Mouse (Mus musculus) ZHBTc4 (cell line): ENCODE results near the gene Zfp784.
A peak's percentile ranks its signal among the peaks of the same experiment; 100 is the strongest.

Experiments used
- DNase-seq: peaks from one replicate; pipeline ENCODE4 v3.0.0-alpha.2; 2011; ENCODE audit warnings: low read depth, low spot score

Zfp784 gene

DNA sequence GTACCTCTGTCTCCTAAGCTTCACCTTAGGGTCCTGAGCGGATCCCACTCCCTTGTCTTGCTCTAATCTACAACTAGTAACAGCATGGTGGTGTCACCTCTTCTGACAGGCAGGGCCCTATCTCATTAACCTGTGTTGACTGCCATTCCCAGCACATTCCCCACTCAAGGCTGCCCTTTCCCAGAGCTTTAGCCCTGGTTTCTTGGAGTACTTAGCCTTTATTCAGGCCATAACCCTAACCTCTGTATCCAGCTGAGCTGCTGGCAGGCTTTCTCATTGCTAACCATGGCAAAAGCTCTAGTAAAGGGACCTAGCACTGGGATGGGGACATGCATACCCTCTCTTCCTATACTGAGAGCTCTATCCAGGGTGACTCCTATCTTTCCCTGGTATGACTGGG is 20.4 kb upstream of the Zfp784 start:
- no peak for DNase-seq

DNA sequence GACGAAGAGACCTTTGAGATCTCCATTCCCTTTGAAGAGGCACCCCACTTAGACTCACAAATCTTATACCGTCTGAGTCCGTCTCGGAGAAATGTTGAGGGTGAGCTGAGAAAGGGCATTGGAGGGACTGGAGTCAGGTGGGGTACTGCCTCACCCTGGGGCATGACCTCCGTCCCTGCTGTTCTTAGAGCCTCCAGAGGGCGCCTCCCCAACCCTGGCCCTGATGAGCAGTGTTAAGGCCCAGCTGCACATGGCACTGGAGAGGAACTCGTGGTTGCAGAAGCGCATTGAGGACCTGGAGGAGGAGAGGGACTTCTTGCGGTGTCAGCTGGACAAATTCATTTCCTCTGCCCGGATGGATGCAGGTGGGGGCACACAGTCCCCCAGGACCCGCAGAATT is 19.6 kb upstream of the Zfp784 start:
- peak; percentile 53 for DNase-seq

DNA sequence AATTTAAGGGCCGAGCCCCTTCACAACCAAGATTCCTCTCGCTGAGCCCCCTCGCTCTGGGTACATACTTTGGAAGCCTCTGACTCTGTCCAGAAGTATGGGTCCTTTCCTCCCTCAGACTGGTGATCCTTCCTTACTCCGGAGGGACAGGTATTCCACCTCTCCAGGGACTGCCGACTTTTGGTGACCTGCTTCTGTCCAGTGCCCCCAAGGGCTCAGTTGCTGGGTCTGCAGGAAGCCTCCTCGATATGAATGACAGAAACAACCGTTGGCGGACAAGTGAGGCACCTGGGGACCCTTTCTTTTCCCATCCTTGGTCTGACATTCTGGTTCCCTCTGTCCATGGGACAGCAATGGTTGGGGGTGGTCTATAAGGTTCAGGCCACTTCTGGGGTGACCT is 19.1 kb upstream of the Zfp784 start:
- DNase-seq, result no peak

DNA sequence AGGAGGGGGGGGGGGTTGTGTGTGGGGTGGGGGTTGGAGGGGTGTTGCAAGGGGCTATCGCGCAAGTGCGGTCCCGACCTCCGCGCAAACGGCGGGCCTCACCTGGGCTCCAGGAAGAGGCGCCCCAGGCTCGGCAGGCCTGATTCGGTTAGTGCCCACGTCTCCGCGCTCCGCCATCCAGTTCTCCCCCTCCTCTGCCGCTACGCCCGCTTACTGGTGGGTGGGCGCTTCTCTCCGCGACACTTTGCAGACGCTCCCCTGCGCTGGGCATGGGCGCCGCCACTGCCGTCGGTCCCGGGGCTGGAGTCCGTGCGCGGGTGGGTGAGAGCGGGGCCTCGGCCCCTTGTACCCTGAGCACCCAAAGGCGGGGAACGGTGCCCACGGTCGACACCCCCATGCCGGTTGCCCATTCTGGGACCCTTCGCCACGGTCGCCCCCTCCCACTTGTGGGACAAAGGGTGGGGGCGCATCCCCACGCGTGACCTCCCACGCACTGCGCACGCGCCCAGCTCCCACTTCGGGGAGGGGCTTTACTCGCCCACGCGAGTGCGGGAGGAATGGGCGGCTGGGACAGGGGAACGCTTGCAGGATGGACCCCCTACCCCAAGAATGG is 18.5 kb upstream of the Zfp784 start:
- peak; percentile 27 for DNase-seq

DNA sequence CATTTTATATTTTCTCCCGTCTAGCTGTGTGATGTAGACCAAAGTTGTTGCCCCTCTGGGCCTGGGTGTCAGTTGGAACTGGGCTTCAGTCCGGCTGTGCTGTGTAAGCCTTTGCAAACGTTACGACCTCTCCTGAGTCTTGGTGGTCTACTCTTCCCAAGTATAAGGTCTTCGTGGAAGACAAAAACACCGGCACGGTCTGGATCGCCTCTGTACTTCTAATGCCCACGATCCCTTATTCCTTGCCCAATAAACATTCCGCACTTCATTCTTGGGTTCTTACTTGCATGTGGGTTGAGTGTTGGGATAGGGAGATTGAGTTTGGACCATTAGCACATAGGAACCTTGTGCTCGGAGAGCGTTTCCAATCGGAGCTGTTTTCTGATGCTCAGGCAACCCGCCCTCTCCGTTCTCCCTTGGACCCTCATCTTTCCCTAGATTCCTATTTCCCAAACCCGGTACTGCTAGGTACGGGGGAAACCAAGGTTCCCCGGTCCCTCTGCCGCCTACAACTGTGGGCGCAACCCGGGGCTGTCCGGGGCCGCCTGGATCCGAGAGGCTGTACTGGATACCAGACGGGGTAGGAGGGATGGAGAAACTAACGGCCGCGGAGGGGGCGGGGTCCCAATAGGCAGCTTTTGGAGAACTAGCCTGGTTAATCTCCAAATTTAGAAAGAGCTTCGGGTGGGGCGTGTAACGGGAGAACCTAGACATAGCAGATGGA is 15.4 kb upstream of the Zfp784 start:
- DNase-seq, result peak; percentile 67

DNA sequence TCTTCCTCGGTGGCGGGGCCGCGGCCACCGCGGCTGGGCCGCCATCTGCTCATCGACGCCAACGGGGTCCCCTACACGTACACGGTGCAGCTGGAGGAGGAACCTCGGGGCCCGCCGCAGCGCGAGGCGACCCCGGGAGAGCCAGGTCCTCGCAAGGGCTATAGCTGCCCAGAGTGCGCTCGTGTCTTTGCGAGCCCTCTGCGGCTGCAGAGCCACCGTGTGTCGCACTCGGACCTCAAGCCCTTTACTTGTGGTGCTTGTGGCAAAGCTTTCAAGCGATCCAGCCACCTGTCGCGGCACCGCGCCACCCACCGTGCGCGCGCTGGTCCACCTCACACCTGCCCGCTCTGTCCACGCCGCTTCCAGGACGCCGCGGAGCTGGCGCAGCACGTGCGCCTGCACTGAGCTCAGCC is 14.7 kb upstream of the Zfp784 start:
- DNase-seq, result no peak

DNA sequence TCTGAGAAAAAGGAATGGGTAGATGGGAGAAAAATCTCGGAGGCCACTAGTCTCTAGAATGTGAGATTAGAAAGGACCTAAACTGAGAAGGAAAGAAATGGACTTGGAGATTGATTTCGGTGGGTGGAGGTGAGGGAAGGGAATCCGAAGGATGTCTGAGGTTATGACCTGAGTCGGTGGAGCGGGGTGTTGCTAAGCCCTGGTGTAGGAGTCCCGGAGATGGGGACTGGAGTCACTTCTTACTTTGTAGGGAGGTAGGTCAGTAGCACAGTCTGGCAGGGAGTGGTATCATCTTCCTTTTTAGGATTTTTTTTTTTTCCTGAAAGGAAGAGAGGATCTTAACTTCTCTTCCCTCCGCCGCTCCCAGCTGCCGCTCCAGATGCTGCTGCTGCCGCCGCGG is 14.2 kb upstream of the Zfp784 start:
- no peak for DNase-seq

DNA sequence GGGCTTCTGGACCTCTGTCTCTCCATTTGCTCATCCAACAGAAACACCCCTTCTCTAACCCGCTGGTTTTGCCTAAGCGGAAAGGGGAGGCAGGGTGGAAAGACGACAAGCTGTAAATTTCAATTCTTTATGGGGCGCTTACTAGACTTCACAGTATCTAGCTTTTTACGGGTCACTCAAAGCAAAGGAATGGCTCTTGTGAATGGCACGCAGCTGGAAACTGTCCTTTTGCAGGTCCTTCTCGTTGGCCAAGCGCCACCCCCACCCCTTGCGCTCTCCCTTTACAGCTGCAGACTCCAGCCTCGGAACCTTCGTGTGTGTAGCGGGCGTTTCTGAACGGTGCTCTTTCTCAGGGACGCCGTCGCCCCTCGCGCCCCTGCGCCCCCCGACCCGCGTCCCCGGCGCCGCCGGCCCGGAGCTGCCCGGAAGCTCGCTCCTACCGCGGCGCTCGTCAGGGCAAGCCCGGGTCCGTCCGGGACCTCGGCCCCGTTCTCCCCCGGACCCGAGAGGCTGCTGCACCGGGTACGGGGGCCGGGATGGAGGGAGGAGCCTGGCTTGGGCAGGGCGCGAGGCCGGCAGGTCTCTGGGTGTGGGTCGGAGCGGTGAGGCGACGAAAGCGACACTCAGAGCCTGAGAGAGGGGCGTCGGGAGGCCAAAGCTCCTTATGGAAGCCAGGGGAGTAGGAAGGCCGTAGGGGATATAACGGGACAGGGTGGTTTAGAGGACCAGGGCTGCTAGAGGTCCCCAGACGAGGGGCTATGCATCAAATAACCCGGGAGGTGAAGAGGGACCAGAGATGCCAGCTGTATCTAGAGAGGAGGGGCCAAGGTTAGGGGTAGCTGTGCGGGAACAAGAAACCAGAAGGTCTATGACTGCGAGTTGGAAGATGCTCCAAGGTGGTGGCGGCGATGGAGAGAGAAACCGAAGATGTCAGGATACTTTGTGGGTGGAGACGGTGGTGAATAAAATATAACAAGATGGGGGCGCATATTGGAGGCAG is 13.2 kb upstream of the Zfp784 start, which contains the start of gene Zfp580:
Gene Zfp580 (plus strand): TSS at position 346 of the 1,000 bp plus-strand sequence.
- DNase-seq, result peak; percentile 84

DNA sequence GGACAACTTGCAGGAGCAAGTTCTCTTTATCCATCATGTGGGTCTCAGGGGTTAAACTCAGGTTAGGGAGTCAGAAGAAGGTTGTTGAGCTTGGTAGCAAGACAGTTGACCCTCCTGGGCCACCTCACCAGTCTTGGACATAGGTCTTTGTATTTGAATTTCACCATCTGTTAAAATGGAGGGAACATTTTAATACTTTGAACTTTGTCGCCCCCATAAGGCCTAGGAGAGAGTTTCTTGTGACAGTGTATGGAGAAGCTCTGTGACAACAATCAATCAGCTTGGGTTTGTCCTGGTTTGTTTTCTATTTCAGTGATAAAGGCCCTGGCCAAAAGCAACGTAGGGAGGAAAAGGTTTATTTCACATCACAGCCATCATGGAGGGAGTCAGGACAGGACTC is 9.1 kb upstream of the Zfp784 start:
- peak; percentile 49 for DNase-seq

DNA sequence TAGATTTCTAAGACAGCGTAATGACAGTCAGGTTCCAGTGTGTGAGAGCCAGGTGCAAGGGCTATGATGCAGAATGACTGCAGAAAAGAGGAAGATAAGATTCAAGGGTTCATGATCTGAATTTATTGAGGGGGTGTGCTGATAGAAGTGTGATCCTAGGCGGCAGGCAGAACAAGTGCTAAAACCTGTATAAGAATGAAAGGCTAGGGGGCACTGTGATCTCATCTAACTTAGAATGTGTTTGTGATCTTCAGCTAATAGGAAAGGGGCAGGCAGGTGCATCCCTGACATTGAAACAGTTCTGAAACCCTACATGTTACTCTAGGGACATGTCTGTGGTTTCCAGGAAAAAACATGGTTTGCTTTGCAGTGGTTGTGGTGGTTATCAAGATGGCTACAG is 7.9 kb upstream of the Zfp784 start:
- DNase-seq, result no peak

DNA sequence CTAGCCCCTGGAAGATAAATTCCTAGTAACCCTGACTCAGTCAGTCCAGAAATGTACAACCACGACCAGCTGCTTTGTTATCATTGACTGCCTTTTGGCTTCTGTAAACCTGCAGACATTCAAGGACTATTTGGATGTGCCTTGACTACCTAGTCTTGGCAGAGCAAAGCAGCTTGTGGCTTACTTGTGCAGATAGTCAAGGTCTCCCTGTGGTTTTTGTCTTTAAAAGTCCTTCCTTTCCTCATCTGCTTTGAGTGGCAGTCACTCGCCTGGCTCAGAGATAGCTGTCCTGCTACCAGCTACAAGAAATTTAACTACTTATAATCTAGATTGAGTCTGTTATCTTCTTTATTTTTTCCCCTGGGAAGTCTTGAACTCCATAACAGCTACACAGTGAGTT is 6.7 kb upstream of the Zfp784 start:
- no peak for DNase-seq

DNA sequence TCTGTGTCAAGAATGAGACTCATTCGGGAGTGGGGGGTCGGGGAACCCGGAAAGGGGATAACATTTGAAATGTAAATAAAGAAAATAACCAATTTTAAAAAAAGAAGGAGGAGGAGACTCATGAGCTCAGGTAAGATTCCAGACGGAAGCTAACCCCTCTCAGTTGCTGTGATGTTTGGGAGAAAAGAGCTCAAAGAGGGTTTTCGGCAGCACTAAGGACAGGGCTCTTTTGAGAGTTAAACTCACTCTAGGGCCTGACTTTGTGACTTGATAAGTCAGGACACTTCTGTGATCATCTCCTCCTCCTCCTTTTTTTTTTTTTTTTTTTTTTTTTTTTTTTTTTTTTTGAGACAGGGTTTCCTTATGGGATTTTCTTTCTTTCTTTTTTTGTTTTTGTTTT is 694 bp upstream of the Zfp784 start:
- peak; percentile 43 for DNase-seq

DNA sequence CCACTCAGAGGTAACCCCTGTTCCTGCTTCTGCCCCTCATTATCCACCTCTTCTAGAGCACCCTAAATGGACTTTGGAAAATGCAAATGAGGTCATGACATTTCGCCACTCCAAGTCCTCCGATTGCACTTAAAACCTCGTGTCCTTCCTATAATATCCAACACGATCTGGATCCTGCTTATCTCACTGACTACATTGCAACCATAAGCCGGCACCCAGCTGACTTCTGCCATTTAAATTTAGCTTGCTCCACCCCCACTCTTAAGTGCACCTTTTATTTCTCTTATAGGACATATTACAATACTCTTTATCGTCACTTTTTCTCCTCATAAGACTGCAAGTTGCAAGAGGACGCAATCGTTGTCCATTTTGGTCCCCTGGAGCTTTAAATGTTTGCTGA is 779 bp downstream of the Zfp784 start:
- DNase-seq, result no peak

DNA sequence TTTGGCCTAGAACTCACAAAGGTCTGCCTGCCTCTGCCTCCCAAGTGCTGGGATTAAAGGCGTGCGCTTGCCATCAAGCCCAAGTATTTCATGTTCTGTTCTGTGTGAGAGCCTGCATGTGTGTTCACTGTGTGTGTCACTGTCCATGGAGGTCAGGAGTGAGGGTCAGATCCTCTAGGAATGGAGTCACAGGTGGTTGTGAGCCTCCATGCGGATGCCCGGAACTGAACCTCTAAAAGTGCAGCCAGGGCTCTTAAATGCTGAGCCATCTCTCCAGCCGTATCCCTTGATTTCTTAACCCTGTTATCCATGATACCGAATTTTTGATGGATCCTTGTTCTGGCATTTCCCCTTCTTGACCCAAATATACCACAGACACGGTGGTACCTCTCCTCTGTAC is 1.2 kb downstream of the Zfp784 start:
- DNase-seq, result no peak

DNA sequence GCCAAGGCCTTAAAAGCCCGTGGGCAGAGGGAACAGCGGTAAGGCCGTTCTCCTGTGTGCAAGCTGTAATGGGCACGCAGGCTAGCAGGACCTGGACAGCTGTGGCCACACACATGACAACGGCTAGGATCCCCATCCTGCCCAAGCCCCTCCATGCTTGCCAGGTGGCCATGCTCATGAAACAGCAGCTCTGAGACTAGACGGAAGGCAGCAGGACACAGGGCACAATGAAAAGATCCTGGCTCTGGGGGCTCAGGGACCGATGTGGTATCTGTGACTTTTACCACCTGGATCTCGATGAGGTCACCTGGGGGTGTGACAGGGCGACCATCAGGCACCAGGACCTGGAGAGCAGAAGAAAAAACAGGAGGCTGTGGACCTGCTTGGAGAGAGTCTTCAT is 2.1 kb downstream of the Zfp784 start:
- no peak for DNase-seq

DNA sequence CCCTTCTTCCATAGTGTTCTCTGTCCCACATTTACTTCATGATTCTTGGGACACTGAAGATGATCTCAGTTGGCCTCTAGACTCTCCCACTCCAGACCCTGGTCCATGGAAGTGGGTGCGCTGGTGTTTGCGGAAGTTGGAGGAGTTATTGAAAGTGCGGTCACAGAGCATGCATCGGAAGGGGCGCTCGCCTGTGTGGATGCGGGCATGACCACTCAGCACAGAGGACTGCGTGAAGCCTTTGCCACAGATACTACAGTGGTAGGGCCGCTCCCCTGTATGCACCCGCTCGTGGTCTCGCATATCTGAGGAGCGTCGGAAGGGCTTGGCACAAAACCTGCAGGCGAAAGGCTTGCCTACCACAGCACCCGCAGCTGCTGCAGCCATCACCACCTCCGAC is 2.6 kb downstream of the Zfp784 start:
- no peak for DNase-seq

DNA sequence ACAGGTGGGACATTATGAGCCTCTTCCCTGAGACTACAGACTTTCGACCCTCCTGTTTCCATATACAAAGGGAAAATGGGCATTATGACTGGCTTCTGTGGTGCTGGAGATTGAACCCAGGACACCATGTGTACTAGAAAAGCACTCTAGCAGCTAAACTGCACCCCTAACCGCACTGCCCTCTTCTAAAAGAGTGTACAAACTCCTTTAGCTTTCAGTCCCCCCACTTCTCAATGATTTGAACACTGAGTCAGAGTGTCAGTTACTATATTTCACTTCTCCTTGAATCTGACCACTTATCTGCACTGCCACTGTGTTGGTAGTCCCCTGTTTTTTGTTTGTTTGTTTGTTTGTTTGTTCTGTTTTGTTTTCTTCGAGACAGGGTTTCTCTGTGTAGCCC is 4.4 kb downstream of the Zfp784 start, which contains the start of gene 4632433K11Rik:
Gene 4632433K11Rik (plus strand): TSS at position 301 of the 400 bp plus-strand sequence.
- no peak for DNase-seq

DNA sequence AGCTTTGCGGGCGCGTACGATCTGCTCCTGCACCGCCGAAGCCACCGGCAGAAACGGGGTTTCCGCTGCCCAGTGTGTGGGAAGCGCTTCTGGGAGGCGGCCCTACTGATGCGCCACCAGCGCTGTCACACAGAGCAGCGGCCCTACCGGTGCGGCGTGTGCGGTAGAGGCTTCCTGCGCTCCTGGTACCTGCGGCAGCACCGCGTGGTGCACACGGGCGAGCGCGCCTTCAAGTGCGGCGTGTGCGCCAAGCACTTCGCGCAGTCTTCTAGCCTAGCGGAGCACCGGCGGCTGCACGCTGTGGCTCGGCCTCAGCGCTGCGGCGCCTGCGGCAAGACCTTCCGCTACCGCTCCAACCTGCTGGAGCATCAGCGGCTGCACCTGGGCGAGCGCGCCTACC is 6.8 kb downstream of the Zfp784 start:
- DNase-seq, result peak; percentile 71

DNA sequence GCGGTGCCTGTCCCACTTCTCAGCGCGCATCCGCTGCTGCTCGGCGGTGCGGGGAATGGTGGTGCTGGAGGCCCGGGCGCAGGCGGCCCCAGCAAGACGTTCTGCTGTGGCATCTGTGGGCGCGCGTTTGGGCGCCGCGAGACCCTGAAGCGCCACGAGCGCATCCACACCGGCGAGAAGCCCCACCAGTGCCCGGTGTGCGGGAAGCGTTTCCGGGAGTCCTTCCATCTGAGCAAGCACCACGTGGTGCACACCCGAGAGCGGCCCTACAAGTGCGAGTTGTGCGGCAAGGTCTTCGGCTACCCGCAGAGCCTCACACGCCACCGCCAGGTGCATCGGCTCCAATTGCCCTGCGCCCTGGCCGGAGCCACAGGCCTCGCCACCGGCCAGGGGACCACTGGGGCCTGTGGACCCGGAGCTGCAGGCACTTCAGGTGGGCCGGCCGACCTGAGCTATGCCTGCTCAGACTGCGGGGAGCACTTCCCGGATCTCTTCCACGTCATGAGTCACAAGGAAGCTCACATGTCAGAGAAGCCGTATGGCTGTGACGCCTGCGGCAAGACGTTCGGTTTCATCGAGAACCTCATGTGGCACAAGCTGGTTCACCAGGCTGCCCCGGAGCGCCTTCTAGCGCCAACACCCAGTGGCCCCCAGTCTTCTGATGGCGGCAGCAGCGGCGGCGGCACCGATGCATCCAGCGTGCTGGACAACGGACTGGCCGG is 7.5 kb downstream of the Zfp784 start:
- peak; percentile 78 for DNase-seq

DNA sequence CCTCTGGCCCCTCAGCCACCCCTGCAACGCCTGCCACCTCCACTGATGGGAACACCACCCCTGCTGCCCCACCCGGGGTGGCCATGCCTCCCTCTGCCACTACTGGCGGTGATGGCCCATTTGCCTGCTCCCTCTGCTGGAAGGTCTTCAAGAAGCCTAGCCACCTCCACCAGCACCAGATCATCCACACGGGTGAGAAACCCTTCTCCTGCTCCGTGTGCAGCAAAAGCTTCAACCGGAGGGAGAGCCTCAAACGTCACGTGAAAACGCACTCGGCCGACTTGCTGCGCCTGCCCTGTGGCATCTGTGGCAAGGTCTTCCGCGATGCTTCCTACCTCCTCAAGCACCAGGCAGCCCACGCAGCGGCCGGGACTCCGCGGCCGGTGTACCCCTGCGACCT is 8.3 kb downstream of the Zfp784 start:
- peak; percentile 69 for DNase-seq

DNA sequence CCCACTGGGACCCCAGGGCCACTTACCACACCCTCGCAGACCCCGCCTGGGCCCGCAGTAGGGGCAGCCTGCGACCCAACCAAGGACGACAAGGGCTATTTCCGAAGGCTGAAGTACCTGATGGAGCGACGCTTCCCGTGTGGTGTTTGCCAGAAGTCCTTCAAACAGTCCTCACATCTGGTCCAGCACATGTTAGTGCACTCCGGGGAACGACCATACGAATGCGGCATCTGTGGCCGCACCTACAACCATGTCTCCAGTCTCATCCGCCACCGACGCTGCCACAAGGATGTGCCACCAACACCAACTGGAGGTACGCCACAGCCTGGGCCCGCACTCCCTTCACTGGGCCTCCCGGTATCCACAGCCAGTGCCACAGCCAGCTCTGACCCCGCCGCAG is 8.7 kb downstream of the Zfp784 start:
- peak; percentile 43 for DNase-seq

DNA sequence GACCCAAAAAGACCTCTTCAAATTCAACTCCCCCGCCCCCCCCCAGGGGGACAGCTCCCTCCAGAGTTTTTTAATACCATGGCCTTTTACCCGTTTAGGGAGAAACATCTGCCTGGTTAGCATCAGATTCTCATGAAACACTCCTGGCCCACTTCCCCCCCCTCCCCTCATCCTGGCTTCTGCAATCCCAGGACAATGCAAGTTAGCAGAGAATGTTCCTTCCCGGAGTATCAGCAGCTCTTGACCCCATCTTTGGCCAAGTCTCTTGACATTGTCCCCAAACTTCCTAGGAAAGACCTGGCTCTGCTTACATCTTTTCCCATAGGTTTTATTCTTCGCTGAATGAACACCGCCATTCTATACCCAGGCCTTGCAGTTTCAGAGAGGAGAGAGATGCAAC is 17.0 kb downstream of the Zfp784 start:
- DNase-seq, result no peak
